Mouse (Mus musculus): Measurements from ENCODE around the gene Asb4.

DNA sequence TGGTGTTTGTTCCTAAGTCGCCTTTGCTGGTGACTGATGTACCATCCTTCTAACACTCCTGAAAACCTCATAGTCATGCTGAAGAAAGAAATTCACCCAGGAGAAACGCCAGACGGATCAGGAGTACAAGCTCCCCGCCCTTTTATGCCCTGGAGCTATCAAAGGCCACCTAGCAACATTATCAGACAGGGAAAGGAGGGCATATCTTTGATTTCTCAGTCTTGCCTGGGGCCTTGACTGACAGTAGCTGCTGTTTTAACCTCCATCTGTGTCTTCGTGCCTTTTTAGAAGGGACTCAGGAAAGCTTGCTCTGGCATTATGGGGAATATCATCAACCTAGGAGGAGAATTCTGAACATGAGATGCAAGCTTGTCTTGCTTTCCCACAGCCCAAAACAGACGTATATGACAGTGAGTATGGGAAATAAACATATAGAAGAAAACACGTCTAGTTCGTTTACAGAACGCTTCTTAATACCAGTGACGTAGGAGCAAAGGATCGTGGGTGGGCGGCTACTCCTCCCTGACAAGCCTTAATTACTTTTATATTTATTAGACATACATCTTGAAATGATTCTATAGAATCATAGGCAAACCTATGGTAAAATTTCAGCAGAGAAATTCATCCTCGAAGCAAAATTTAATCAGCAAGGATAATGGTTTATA is 1.1 kb upstream of the Asb4 start:
- TF ChIP-seq CTCF (IDR thresholded peaks at IDR 0.05; ENCODE audit: low read depth), result no peak
- TF ChIP-seq EP300 (IDR thresholded peaks at IDR 0.05; ENCODE audit: low read depth), result no peak

Data from liver, postnatal 0 days (tissue).